Mouse (Mus musculus) midbrain, embryonic 14.5 days (tissue): ENCODE data around the gene Car6. TPM values are rescaled to one million over a fixed set of nuclear protein-coding genes. Genes with fewer than 3 reads are reported as not detected.
A peak's percentile ranks its signal among the peaks of the same experiment; 100 is the strongest.

Experiments
- ATAC-seq: fragments of 200-750 bp; cut with Nextera tagmentation; 2 replicates; pipeline ENCODE4 v1.8.0; 2017; ENCODE audit warnings: moderate number of reproducible peaks, moderate library complexity; ENCODE audit not compliant: low FRiP score, low TSS enrichment
- DNase-seq: peaks from one replicate; pipeline ENCODE4 v3.0.0-alpha.2; 2015
- H3K27ac ChIP-seq: fragments of 300-500 bp; sonication (generic); replicated peaks from 2 replicates; pipeline ENCODE4 v1.5.1; 2014; ENCODE audit warnings: mild to moderate bottlenecking, low read depth, low read length, moderate library complexity
- H3K27me3 ChIP-seq: fragments of 300-500 bp; sonication (generic); 2 replicates; pipeline ENCODE4 v1.6.1; 2014; ENCODE audit warnings: low read length, control low read depth, mixed read lengths; ENCODE audit not compliant: control insufficient read depth, insufficient read depth
- H3K36me3 ChIP-seq: fragments of 300-500 bp; sonication (generic); 2 replicates; pipeline ENCODE4 v1.6.1; 2014; ENCODE audit warnings: low read length, control low read depth; ENCODE audit not compliant: control insufficient read depth, insufficient read depth
- H3K4me1 ChIP-seq: fragments of 300-500 bp; sonication (generic); 2 replicates; pipeline ENCODE4 v1.6.1; 2014; ENCODE audit warnings: mild to moderate bottlenecking, antibody characterized with exemption, low read length, control low read depth; ENCODE audit not compliant: control insufficient read depth, insufficient read depth
- H3K4me2 ChIP-seq: fragments of 300-500 bp; sonication (generic); 2 replicates; pipeline ENCODE4 v1.6.1; 2014; ENCODE audit warnings: mild to moderate bottlenecking, low read length, moderate library complexity
- H3K4me3 ChIP-seq: fragments of 300-500 bp; sonication (generic); replicated peaks from 2 replicates; pipeline ENCODE4 v1.5.1; 2014; ENCODE audit warnings: low read depth, low read length
- H3K9ac ChIP-seq: fragments of 300-500 bp; sonication (generic); replicated peaks from 2 replicates; pipeline ENCODE4 v1.6.1; 2014; ENCODE audit warnings: mild to moderate bottlenecking, low read length, moderate library complexity
- H3K9me3 ChIP-seq: fragments of 300-500 bp; sonication (generic); 2 replicates; pipeline ENCODE4 v1.6.1; 2016; ENCODE audit warnings: low read length, control low read depth, mixed read lengths; ENCODE audit not compliant: control insufficient read depth
- WGBS: fragments of 180-500 bp; shearing (Covaris S2); extraction: QIAGEN DNeasy Blood & Tissue Kit; methylation state at CpG from one replicate; pipeline ENCODE4 v1.1.7; 2014; 5-methylcytosine and 5-hydroxymethylcytosine counted together
- polyA plus RNA-seq: library from polyadenylated mRNA; unstranded; fragments of >200 nt; fragmentation: Nextera tagmentation; extraction: Ambion mirVana; gene quantifications from 2 replicates; pipeline ENCODE4 v1.2.1, GENCODE M21; 2014

Gene Car6
- polyA plus RNA-seq, 1 experiment from 2014 or later = 0.32 TPM

GRCm38 (mm10) chr4:150239503-150239902 is 38.4 kb upstream of the Car6 start:
- no peak overlapping the region for H3K27ac ChIP-seq
- H3K4me3 ChIP-seq = peak overlapping the region; percentile 50
- peaks cover 41% of the 10 kb centered on the region for H3K36me3 ChIP-seq
- ATAC-seq (no peak), DNase-seq (no peak)
- 44% methylated on average over 6 of the region's 6 CpGs for WGBS
- H3K4me2 ChIP-seq = peak overlapping the region; percentile 86
- H3K4me1 ChIP-seq = peaks cover 28% of the 10 kb centered on the region
- no peaks in the 10 kb centered on the region for H3K9me3 ChIP-seq
- H3K9ac ChIP-seq = no peak overlapping the region
- H3K27me3 ChIP-seq = no peaks in the 10 kb centered on the region

GRCm38 (mm10) chr4:150239087-150239480 is 38.0 kb upstream of the Car6 start:
- H3K27me3 ChIP-seq = no peaks in the 10 kb centered on the region
- H3K9ac ChIP-seq = peak overlapping the region; percentile 91; the same call in 1 of the 2 replicates
- H3K4me3 ChIP-seq = peak overlapping the region; percentile 50
- DNase-seq = no peak
- H3K4me2 ChIP-seq = peak overlapping the region; percentile 86
- no peak overlapping the region for H3K27ac ChIP-seq
- ATAC-seq = no peak
- H3K36me3 ChIP-seq = peaks cover 37% of the 10 kb centered on the region
- 37% methylated on average over 5 of the region's 5 CpGs for WGBS
- H3K9me3 ChIP-seq = no peaks in the 10 kb centered on the region
- peaks cover 28% of the 10 kb centered on the region for H3K4me1 ChIP-seq

GRCm38 (mm10) chr4:150238433-150239086 is 37.4 kb upstream of the Car6 start:
- Histone ChIP-seq H3K4me2 (peak overlapping the region; percentile 86), H3K27me3 (no peaks in the 10 kb centered on the region), H3K36me3 (peaks cover 32% of the 10 kb centered on the region), H3K9ac (peak overlapping the region; percentile 91; the same call in 1 of the 2 replicates), H3K4me3 (peak overlapping the region; percentile 50), H3K9me3 (no peaks in the 10 kb centered on the region), H3K4me1 (peaks cover 28% of the 10 kb centered on the region), H3K27ac (no peak overlapping the region)
- ATAC-seq (no peak), DNase-seq (no peak)
- 5% methylated on average over 3 of the region's 3 CpGs for WGBS

GRCm38 (mm10) chr4:150237636-150238361 is 36.7 kb upstream of the Car6 start:
- H3K36me3 ChIP-seq = peaks cover 25% of the 10 kb centered on the region
- H3K9me3 ChIP-seq = no peaks in the 10 kb centered on the region
- H3K4me1 ChIP-seq = peaks cover 28% of the 10 kb centered on the region
- H3K4me2 ChIP-seq = peak overlapping the region; percentile 86
- peak overlapping the region; percentile 100 for H3K27ac ChIP-seq
- H3K27me3 ChIP-seq = no peaks in the 10 kb centered on the region
- ATAC-seq = no peak
- H3K4me3 ChIP-seq = peak overlapping the region; percentile 50
- under 1% methylated on average over 21 of the region's 21 CpGs for WGBS
- peak overlapping the region; percentile 91 for H3K9ac ChIP-seq
- DNase-seq = peak; percentile 51

GRCm38 (mm10) chr4:150236521-150237481 is 35.7 kb upstream of the Car6 start, which contains the start of gene Eno1:
Gene Eno1, plus strand, starts transcription at chr4:150236721.
- ATAC-seq (peak; percentile 97), DNase-seq (peak; percentile 99)
- H3K9me3 ChIP-seq = no peaks in the 10 kb centered on the region
- H3K4me3 ChIP-seq = peak within 1 kb of the TSS; percentile 50
- H3K4me2 ChIP-seq = peak within 1 kb of the TSS; percentile 86
- H3K36me3 ChIP-seq = peaks cover 15% of the 10 kb centered on the region
- H3K9ac ChIP-seq = peak within 1 kb of the TSS; percentile 91
- H3K27ac ChIP-seq = peak within 1 kb of the TSS; percentile 100
- peaks cover 28% of the 10 kb centered on the region for H3K4me1 ChIP-seq
- WGBS = under 1% methylated on average over 78 of the region's 78 CpGs
- H3K27me3 ChIP-seq = no peaks in the 10 kb centered on the region

GRCm38 (mm10) chr4:150236031-150236430 is 34.9 kb upstream of the Car6 start:
- no peaks in the 10 kb centered on the region for H3K9me3 ChIP-seq
- peaks cover 7% of the 10 kb centered on the region for H3K36me3 ChIP-seq
- ATAC-seq (no peak), DNase-seq (no peak)
- peak overlapping the region; percentile 50 for H3K4me3 ChIP-seq
- peaks cover 30% of the 10 kb centered on the region for H3K4me1 ChIP-seq
- peak overlapping the region; percentile 100 for H3K27ac ChIP-seq
- no peaks in the 10 kb centered on the region for H3K27me3 ChIP-seq
- H3K4me2 ChIP-seq = peak overlapping the region; percentile 86
- 82% methylated on average over 8 of the region's 8 CpGs for WGBS
- peak overlapping the region; percentile 91; the same call in 1 of the 2 replicates for H3K9ac ChIP-seq

GRCm38 (mm10) chr4:150235585-150235984 is 34.5 kb upstream of the Car6 start:
- H3K27ac ChIP-seq = no peak overlapping the region
- peaks cover 34% of the 10 kb centered on the region for H3K4me1 ChIP-seq
- WGBS = 79% methylated on average over 4 of the region's 4 CpGs

GRCm38 (mm10) chr4:150234599-150235327 is 33.6 kb upstream of the Car6 start:
- Histone ChIP-seq H3K36me3 (no peaks in the 10 kb centered on the region), H3K4me2 (no peak overlapping the region), H3K27ac (no peak overlapping the region), H3K4me3 (no peak overlapping the region), H3K9ac (no peak overlapping the region), H3K4me1 (peaks cover 33% of the 10 kb centered on the region), H3K27me3 (no peaks in the 10 kb centered on the region), H3K9me3 (no peaks in the 10 kb centered on the region)
- ATAC-seq = no peak
- 36% methylated on average over 8 of the region's 8 CpGs for WGBS
- DNase-seq = no peak

More at GRCm38 (mm10) chr4:150235585-150235984, 34.5 kb upstream of the Car6 start:
- DNase-seq = no peak
- Histone ChIP-seq H3K27me3 (no peaks in the 10 kb centered on the region), H3K36me3 (peaks cover 3% of the 10 kb centered on the region; the same call in 1 of the 2 replicates), H3K9ac (no peak overlapping the region), H3K4me3 (no peak overlapping the region), H3K9me3 (no peaks in the 10 kb centered on the region), H3K4me2 (no peak overlapping the region)
- ATAC-seq = no peak
